Mouse (Mus musculus): ENCODE measurements around the gene Igtp.
A peak's percentile ranks its signal among the peaks of the same experiment; 100 is the strongest.
"Not testable (repeated sequence)": the region's sequence is repeated elsewhere in the genome, so short reads cannot be mapped to it uniquely, and the experiment has no call there.

The Igtp gene

DNA sequence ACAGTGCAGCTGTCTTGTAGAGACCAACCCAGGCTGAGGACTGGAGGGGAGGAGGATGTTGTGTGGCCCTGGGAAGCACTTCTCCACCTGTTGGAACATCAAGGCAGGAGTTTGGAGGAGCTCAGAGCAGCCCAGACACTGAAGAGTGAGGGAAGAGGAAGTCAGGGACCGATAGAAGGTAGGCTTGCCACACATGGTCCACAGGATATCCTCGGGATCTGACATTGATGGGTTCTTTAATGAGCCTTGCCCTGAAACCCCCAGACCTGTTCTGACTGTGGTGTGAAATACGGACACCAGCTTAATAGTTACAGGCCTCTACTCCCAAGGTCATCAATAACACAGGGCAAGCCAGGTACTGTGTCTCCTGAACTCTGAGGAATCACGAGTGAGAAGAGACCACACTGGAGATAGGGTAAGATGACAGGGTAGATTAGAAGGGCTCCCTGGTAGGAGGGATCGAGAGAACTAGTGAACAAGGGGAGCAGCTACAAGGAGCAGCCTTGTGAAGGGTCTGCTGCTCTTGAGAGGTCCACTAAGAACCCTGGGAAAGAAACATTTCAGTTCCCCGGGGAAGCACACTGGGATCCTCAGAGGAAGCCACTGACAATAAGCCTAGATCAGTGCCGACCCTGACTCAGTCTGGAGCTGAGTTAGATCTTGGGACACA, 14.5 kb downstream of the Igtp start:
- no peak for DNase-seq (ENCODE audit: extremely low read depth, low read depth, low spot score)

DNA sequence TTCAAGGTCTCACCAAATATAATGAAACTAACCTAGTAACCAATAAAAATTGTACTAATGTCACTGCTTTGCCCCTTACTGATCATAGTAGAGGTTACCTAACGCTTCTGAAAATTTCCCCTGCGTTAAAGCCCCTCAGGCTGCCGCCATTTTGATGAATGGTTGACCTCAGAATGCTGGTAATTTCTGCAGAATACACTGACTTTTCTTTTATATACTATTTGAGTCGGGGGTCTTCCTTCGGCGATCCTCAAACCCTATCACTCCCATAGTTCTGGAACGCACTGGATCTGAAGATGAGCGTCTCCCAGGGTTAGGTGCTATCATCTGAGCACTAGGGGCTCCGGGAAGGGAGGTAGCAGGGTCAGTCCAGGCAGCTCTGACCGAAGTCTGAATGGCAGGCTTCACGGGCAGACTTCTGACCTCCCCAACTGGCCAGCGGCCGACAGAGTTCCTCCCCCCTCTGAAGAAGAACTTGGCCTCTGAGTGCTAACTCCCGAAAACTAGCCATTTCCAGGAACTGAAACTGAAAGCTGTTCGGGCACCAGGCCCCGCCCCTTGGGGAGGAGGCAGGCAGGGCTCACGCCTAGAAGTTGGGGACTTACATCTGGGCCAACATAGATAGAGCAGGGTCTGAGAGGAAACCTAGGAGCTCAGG, 15.2 kb downstream of the Igtp start:
- no peak for DNase-seq (ENCODE audit: extremely low read depth, low read depth, low spot score)

DNA sequence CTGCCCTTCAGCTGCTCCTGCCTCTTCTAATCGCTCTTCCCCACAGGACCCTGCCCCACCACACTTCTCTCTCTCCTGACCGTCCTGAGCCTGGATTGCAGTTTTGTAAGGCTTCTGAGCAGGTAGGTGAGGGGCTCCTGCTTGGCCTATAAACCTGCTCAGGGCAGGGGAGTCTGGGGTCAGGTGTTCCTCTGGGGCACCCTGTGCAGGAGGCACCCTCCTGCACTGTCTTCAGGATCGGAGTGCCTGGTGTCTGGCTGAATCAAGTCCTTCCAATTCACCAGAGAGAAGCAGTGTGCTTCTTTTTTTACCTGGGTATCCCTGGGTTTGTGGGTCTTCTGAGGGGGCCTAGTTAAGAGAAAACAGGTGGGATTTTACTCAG, 15.7 kb downstream of the Igtp start:
- not testable (repeated sequence) for DNase-seq (ENCODE audit: extremely low read depth, low read depth, low spot score)

DNA sequence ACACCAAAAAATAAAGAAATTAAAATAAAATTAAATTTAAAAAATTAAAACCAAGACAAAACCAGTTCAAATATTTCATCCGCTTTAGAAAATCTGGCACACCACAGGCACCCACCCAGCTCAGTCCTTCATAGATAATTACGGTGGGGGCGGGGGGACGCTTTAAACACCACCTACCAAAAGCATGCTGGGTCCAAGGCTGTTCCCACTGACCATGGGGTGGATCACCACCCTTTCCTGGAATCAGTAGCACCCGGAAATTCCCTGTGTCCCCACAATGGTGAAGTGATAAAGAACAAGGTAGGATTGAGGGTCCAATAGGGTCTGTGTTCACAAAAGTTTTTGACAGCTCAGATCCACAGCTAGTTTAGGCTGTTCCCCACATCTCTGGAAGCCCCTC, 16.5 kb downstream of the Igtp start:
- DNase-seq (ENCODE audit: extremely low read depth, low read depth, low spot score): no peak

DNA sequence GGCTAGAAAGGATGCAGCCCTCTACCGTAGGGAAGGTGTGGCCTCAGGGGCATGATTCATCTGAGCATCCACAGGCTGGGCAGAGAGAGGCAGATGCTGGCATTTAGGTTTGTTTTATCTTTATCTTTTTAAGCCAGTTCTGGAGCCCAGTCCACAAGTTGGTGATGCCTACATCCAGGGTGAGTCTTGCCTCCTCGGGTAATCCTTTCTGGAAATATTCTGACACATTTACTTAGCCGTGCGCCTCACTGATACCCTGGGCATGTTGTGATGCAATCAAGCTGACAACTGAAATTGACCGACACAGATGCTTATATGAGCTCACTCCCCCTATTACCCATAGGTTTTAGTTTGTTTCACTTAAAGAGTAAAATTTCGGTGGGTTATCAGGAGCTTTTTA, 17.5 kb downstream of the Igtp start:
- no peak for DNase-seq (ENCODE audit: extremely low read depth, low read depth, low spot score)

DNA sequence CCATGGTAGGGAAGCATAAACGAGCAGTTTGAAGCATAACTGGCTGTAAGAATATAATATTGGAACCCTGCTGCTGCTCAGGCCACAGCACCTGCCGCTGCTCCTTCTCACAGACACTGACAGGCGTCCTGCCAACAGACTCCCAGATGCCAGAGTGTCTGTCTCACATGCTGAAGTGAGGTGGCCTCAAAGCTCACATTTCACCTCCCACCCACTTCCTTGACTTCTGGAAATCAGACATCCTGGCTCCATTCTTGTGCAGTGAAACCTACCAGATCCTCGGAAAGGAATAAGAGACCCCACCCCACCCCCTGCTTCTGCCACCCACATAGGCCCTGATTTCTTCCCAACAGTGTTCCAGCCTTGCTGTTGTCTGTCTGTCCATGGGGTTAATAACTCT, 24.4 kb downstream of the Igtp start:
- DNase-seq (ENCODE audit: extremely low read depth, low read depth, low spot score): no peak

DNA sequence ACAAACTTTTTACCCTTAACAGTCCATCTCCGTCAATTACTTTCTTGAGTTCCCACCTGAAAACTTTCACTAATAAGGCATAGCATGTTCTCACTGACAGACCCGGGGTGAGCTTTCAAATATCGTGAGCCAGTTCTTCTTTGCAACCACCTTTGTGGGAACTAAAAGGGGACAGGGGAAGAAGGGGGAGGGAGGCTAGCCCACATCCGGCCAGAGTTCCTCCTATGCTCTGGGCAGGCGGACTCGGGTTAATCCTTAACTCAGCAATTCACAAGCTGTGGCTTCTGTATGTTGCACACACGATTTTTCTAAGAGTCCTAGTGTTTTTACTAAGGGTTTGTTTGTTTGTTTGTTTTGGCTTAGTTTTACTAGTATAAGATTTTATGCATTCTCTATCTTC, 25.0 kb downstream of the Igtp start:
- DNase-seq (ENCODE audit: extremely low read depth, low read depth, low spot score): no peak

DNA sequence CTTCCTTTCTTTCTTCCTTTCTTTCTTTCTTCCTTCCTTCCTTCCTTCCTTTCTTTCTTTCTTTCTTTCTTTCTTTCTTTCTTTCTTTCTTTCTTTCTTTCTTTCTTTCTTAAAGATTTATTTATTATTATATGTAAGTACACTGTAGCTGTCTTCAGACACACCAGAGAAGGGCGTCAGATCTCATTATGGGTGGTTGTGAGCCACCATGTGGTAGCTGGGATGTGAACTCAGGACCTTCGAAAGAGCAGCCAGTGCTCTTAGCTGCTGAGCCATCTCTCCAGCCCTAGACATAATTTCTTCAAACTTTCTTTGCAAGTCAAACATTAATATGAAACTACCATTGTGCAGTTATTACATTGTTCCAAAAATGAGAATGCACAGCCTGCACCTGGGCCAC, 25.5 kb downstream of the Igtp start:
- DNase-seq (ENCODE audit: extremely low read depth, low read depth, low spot score): not testable (repeated sequence)

DNA sequence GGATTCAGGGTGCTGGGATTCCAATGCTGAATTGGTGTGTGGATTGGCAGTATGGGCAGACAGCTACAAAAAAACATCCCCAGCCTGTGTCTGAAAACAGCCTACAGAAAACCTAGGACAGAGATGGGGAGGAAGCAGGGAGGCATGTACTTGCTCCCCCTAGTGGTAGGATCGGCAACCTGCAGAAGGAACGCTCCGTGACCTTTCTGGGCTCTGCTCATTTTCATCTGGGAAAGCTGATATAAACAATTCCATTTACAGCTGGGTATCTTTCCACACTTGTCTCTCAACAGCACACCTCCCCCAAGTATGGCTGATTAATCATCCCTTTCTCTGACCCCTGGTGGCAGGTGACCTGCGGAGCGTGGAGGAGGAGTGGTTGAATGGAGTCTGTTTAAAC, 26.3 kb downstream of the Igtp start:
- DNase-seq (ENCODE audit: extremely low read depth, low read depth, low spot score): no peak

DNA sequence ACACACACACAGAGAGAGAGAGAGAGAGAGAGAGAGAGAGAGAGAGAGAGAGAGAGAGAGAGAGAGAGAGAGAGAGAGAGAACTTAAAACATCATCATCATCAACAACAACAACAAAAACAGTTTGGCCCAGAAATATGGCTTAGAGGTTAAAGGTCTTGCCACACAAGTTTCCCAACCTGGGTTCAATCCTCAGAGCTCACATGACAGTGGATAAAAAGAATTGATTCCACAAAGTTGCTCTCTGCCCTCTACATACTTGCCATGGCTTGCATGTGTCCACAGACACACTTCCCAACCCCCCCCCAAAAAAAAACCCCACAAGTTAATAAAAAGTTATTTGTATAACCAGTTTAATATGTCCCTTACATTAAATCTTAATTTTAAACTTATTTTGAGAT, 27.1 kb downstream of the Igtp start:
- DNase-seq (ENCODE audit: extremely low read depth, low read depth, low spot score): no peak

DNA sequence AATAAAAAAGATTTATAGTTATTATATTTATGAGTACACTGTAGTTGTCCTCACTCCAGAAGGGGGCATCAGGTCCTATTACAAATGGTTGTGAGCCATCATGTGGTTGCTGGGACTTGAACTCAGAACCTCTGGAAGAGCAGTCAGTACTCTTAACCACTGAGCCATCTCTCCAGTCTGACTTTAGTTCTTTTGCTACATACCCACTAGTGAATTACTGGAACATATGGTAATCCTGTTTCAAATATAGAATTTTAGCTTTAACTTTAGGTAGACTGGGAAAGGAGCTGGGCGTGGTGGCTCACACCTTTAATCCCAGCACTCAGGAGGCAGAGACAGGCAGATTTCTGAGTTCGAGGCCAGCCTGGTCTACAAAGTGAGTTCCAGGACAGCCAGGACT, 28.7 kb downstream of the Igtp start:
- not testable (repeated sequence) for DNase-seq (ENCODE audit: extremely low read depth, low read depth, low spot score)

DNA sequence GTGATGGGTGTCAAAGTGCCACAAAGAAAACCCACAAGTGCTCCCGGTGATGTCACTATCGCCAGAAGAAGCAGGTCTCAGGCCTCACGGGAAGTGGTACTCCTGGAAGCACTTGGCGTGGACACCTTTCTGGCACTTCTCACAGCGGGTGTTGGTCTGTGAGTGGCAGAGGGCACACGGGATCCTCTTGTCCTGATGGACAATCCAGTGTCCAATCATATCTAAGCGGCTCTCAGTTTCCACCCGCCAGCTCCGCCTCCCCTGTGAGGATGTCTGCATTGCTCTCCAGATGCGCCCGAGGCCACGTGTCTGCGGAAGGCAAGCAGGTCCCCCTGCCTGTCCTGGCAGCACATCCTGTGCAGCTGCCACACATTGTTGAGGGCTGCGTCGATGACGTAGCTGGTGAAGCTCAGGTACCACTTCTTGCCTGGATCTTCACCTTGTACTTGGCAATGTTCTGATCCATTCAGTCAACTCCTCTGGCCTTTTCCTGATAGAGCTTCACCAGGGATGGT, 31.1 kb downstream of the Igtp start:
- DNase-seq (ENCODE audit: extremely low read depth, low read depth, low spot score): no peak

DNA sequence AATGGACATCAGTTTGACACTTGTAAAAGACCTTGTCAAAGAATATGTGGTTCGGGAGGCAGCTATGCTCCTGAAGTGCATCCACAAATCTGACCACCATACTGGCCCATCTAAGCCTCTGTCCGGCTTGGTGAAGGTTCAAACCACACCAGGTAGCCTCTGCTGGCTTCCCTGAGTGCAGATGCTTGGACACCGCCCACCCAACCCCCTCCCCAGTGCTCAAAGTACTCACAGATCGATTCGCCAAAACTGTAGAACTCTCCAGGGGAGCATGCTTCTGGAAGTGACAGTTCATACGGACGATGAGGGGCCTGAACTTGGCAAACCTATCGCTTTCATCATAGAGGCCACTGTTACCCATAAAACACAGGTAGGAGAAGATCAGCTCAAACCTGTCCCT, 31.8 kb downstream of the Igtp start:
- no peak for DNase-seq (ENCODE audit: extremely low read depth, low read depth, low spot score)

DNA sequence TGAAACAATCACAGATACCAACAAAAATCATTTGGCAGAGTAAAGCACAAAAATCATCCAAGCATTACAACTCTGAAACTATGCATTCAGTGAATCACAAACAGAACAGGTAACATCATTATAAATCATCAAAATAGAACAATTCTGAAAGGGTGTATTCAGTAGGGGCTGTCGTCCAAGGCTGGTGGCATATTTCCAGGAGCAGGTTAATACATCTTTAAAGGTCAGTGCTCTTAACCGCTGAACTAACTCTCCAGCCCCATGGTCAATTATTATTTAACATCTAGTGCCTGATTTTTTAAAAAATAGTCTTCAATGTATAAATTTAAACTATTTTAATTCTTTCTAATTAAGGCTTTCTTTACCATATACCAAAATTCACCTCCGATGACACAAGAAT, 35.2 kb downstream of the Igtp start:
- DNase-seq (ENCODE audit: extremely low read depth, low read depth, low spot score): not testable (repeated sequence)

DNA sequence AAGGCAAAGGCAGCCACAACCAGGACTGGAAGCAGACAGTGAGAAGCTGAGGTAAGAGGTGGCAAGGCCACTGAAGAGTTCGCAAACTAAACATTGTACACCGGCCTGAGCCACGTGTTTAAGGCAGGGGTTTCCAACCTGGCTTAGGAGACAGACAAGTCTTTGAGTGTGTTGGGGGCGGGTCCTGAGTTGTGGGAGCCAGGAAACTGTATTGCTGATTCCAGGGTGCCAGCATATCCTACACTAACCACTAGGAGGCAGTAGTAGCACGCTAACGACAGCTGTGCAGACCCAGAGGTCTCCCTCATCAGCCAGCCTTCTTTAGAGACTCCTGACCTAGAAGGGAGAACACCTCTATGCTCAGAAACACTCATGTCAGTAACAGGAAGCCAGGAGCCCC, 35.8 kb downstream of the Igtp start:
- DNase-seq (ENCODE audit: extremely low read depth, low read depth, low spot score): no peak

DNA sequence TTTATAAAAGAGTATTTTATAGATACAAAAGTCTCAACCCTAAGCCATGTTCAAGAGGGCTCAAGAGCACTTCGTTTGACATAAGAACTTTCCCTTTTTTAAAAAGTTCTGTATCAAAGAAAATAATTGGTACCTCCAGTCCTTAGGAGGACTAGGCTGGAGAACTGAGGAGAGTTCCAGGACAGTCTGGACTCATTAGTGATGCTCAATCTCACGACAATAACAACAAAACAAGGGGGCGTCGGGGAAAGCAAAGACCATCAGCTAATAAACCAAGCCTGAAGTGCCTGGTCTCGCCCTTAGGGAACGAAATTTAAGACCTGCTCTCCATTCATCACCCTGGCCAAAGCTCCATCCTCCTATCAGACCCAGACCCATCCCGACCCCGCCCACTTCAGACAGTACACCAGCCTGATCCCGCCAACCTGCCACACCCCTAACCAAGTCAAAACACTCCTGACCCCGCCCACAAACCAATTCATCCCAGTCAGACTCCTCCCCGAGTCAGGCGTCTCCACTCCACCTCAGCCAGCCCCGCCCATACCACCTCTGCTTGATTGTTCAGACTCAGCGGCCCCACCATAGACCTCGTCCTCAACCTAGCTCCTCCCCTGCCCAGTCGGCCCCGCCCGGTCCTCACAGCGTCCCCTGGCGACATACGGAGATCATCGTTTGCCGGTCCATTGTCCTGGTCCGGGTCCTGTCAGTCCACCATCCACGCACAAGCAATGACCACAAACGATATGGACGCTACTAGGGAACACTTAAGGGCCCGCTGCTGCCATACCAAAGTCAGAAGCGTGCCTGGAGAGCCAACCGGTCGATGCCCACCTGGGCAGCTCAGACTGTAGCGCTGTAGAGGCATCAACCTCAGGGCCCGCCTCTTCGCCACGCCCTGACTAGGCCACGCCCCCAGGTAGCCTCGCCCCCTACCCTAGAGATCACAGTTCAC, 39.8 kb downstream of the Igtp start:
- no peak for DNase-seq (ENCODE audit: extremely low read depth, low read depth, low spot score)

DNA sequence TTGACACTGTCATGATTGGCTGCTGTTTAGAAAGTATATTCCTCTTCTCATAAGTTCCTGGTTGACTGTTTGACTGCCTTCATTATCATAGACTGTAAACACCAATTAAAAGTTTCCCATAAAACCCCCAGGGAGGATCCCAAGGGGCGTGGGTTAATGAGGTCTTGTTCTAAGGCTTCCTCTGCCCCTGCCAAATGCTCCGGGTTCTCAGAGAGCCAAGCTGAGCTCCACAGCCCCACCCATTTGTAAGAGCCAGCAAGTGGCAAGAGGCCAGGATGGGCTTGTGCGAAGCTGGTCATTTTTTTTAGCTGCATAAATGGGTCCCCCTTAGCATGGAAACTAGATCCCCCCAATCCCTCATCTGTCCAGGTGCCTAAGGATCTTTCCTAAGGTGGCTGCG, 47.9 kb downstream of the Igtp start:
- no peak for DNase-seq (ENCODE audit: extremely low read depth, low read depth, low spot score)

DNA sequence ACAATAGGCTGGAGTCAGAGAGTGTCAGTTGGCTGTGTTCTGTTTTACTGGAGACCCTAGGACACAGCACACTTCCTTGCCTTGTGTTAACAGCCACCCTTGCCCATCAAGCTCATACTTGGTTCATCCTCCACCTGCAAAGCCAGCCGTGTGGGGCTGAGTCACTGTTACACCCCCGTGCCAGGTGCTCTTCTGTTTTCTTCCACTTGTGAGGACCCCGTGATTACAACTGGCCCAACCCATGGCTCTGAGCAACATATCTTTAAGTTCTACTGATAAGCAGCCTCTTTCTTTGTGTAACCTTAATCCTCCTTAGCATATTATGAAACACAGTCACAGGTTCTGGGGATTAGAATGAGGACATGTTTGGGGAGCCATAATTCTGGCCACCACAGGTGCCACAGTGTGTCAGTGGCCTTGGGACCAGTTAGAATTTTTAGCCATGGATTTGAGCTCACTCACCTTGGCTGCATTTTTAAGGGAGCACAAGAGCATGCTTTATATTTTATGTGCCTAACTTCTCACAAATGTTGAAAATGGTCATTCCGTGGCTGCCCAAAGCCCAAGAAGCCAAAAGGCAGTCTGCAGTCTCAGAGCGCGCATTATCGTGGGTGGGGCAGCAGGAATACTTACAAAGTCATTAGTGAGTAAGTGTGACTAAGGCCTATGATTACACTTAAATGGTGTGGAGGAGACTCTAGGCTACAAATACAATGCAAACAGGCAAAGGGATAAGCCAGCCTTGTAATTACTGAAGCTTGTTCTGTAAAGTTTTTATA, 50.0 kb downstream of the Igtp start:
- no peak for DNase-seq (ENCODE audit: extremely low read depth, low read depth, low spot score)

DNA sequence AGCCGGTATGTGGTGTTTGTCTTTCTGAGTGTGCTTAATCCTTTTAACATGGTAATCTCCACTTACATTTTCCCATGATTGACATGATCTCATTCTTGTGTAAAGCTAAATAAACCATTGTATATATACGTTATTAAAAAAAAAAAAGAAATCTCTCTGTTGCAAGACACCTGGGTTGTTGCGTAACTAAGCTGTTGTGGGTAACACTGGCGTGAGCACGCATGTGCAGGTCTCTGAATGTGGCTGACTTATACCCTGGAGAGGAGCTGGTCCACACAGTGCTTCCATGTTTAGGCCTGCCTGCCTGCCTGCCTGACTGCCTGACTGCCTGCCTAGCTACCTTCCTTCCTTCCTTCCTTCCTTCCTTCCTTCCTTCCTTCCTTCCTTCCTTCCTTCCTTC, 51.2 kb downstream of the Igtp start:
- DNase-seq (ENCODE audit: extremely low read depth, low read depth, low spot score): peak; percentile 49

DNA sequence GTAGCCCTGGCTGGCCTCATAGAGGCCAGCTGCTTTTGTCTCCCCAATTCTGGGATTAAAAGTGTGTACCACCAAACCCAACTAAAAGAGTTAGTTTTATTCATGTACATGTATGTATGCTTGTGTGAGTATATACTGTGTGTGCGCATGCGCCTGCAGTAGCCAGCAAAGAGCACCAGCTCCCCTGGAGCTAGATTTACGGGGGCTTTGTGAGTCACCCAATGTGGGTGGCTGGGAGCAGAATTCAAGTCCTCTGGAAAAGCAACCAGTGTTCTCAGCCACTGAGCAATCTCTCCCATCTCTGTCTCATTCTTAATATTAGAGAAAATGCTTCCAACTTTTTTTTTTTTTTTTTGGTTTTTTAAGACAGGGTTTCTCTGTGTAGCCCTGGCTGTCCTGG, 55.1 kb downstream of the Igtp start:
- no peak for DNase-seq (ENCODE audit: extremely low read depth, low read depth, low spot score)
